Mouse (Mus musculus) lung, adult 2 months (tissue): ENCODE data around the gene Mrtfa.

Source experiments
- CTCF ChIP-seq: fragments of 200-500 bp; IDR thresholded peaks from 2 replicates; pipeline ENCODE4 v1.5.1; 2011; ENCODE audit warnings: mild to moderate bottlenecking, low read length, control low read depth; ENCODE audit not compliant: insufficient read depth
- POLR2A ChIP-seq: fragments of 200-500 bp; IDR thresholded peaks from 2 replicates; pipeline ENCODE4 v1.6.1; 2011; ENCODE audit warnings: low read depth, mild to moderate bottlenecking, control low read depth, low read length, borderline replicate concordance; ENCODE audit errors: extremely low read depth

GRCm38 (mm10) chr15:81062175-81062588 lies 128.4 kb downstream of the Mrtfa start:
- TF ChIP-seq POLR2A (no peak), CTCF (no peak)
